Mouse (Mus musculus) bone marrow macrophage, adult 2 months (primary cell): ENCODE data around the gene Rnasek.

Experiments used
- CTCF ChIP-seq: IDR thresholded peaks from 2 replicates; pipeline ENCODE4 v1.5.1; 2012; ENCODE audit warnings: low read depth, mild to moderate bottlenecking, low read length, moderate library complexity
- POLR2A ChIP-seq: IDR thresholded peaks from 2 replicates; pipeline ENCODE4 v1.6.1; 2012; ENCODE audit warnings: mild to moderate bottlenecking, low read depth, low read length, borderline replicate concordance

GRCm38 (mm10) chr11:70265252-70265651 lies 25.6 kb upstream of the Rnasek start:
- TF ChIP-seq CTCF (no peak), POLR2A (no peak)
